Mouse (Mus musculus): ENCODE results near the gene Slc12a9. TPM values are rescaled to one million over a fixed set of nuclear protein-coding genes. Genes with fewer than 3 reads are reported as not detected.

The Slc12a9 gene
- polyA plus RNA-seq, 1 experiment = 7.9 TPM

GRCm38 (mm10) chr5:137332857-137333511, 413 bp downstream of the Slc12a9 start:
- H3K36me3 ChIP-seq (ENCODE audit: control insufficient read depth, insufficient read depth) = no peaks in the 10 kb centered on the region
- peak overlapping the region; percentile 96 for H3K4me2 ChIP-seq (ENCODE audit: low read depth)
- peak overlapping the region; percentile 45 for H3K4me3 ChIP-seq
- H3K79me2 ChIP-seq (ENCODE audit: control insufficient read depth, insufficient read depth) = no peaks in the 10 kb centered on the region
- H3K27me3 ChIP-seq (ENCODE audit: control insufficient read depth, insufficient read depth, insufficient read length) = no peaks in the 10 kb centered on the region
- no peak for TF ChIP-seq SRF (IDR thresholded peaks at IDR 0.05; ENCODE audit: control insufficient read depth, insufficient read length, low read depth)
- TF ChIP-seq USF1 (IDR thresholded peaks at IDR 0.05; ENCODE audit: low read depth) = no peak
- TF ChIP-seq MAX (IDR thresholded peaks at IDR 0.05; ENCODE audit: low read depth) = no peak
- no peak for TF ChIP-seq POLR2A (IDR thresholded peaks at IDR 0.05; ENCODE audit: insufficient read length, low read depth)
- no peak for TF ChIP-seq REST (IDR thresholded peaks at IDR 0.05; ENCODE audit: insufficient read depth, insufficient read length)
- no peak for TF ChIP-seq TCF3 (IDR thresholded peaks at IDR 0.05; ENCODE audit: insufficient read length, low read depth)
- TF ChIP-seq MYOG (IDR thresholded peaks at IDR 0.05; ENCODE audit: control insufficient read depth in 1 of 3, insufficient read depth in 1 of 3, insufficient read length in 2 of 3, low read depth in 2 of 3) = no peak
- no peak for TF ChIP-seq MYOD1 (IDR thresholded peaks at IDR 0.05; ENCODE audit: control insufficient read depth in 1 of 3, insufficient read length in 2 of 3, low read depth in 2 of 3)
- no peak for TF ChIP-seq CEBPB (IDR thresholded peaks at IDR 0.05; ENCODE audit: insufficient read depth, poor library complexity, severe bottlenecking)
- no peak for TF ChIP-seq POLR2AphosphoS2 (IDR thresholded peaks at IDR 0.05; ENCODE audit: insufficient read length, low read depth)
- TF ChIP-seq TCF12 (IDR thresholded peaks at IDR 0.05; ENCODE audit: insufficient read depth, poor library complexity, severe bottlenecking) = no peak
- TF ChIP-seq E2F4 (IDR thresholded peaks at IDR 0.05; ENCODE audit: insufficient read depth) = no peak
- H3ac ChIP-seq (ENCODE audit: control insufficient read depth, insufficient read length) = no peak overlapping the region

- Histone ChIP-seq H3K4me2 (ENCODE audit: low read depth) (no peak overlapping the region), H3K4me3 (no peak overlapping the region), H3K36me3 (ENCODE audit: control insufficient read depth, insufficient read depth) (no peaks in the 10 kb centered on the region), H3K27me3 (ENCODE audit: control insufficient read depth, insufficient read depth, insufficient read length) (no peaks in the 10 kb centered on the region), H3ac (ENCODE audit: control insufficient read depth, insufficient read length) (no peak overlapping the region), H3K79me2 (ENCODE audit: control insufficient read depth, insufficient read depth) (no peaks in the 10 kb centered on the region)
- no peak for TF ChIP-seq TCF3 (IDR thresholded peaks at IDR 0.05; ENCODE audit: insufficient read length, low read depth)
- no peak for TF ChIP-seq E2F4 (IDR thresholded peaks at IDR 0.05; ENCODE audit: insufficient read depth)
- no peak for TF ChIP-seq REST (IDR thresholded peaks at IDR 0.05; ENCODE audit: insufficient read depth, insufficient read length)
- no peak for TF ChIP-seq USF1 (IDR thresholded peaks at IDR 0.05; ENCODE audit: low read depth)
- no peak for TF ChIP-seq CEBPB (IDR thresholded peaks at IDR 0.05; ENCODE audit: insufficient read depth, poor library complexity, severe bottlenecking)
- TF ChIP-seq POLR2AphosphoS2 (IDR thresholded peaks at IDR 0.05; ENCODE audit: insufficient read length, low read depth) = no peak
- TF ChIP-seq MYOD1 (IDR thresholded peaks at IDR 0.05; ENCODE audit: control insufficient read depth in 1 of 3, insufficient read length in 2 of 3, low read depth in 2 of 3) = no peak
- no peak for TF ChIP-seq MAX (IDR thresholded peaks at IDR 0.05; ENCODE audit: low read depth)
- TF ChIP-seq TCF12 (IDR thresholded peaks at IDR 0.05; ENCODE audit: insufficient read depth, poor library complexity, severe bottlenecking) = no peak
- TF ChIP-seq MYOG (IDR thresholded peaks at IDR 0.05; ENCODE audit: control insufficient read depth in 1 of 3, insufficient read depth in 1 of 3, insufficient read length in 2 of 3, low read depth in 2 of 3) = no peak
- no peak for TF ChIP-seq SRF (IDR thresholded peaks at IDR 0.05; ENCODE audit: control insufficient read depth, insufficient read length, low read depth)
- TF ChIP-seq POLR2A (IDR thresholded peaks at IDR 0.05; ENCODE audit: insufficient read length, low read depth) = no peak
Observed at GRCm38 (mm10) chr5:137330910-137331309, 2.5 kb downstream of the Slc12a9 start.

- H3K79me2 ChIP-seq (ENCODE audit: control insufficient read depth, insufficient read depth) = no peaks in the 10 kb centered on the region
Observed at GRCm38 (mm10) chr5:137320996-137321395, 12.4 kb downstream of the Slc12a9 start.

GRCm38 (mm10) chr5:137318570-137318969, 14.8 kb downstream of the Slc12a9 start:
- Histone ChIP-seq H3ac (ENCODE audit: control insufficient read depth, insufficient read length) (no peak overlapping the region), H3K36me3 (ENCODE audit: control insufficient read depth, insufficient read depth) (peaks cover 8% of the 10 kb centered on the region), H3K27me3 (ENCODE audit: control insufficient read depth, insufficient read depth, insufficient read length) (no peaks in the 10 kb centered on the region), H3K79me2 (ENCODE audit: control insufficient read depth, insufficient read depth) (peaks cover 5% of the 10 kb centered on the region), H3K4me2 (ENCODE audit: low read depth) (no peak overlapping the region), H3K4me3 (no peak overlapping the region)
- TF ChIP-seq POLR2A (IDR thresholded peaks at IDR 0.05; ENCODE audit: insufficient read length, low read depth) (no peak), REST (IDR thresholded peaks at IDR 0.05; ENCODE audit: insufficient read depth, insufficient read length) (no peak), MYOD1 (IDR thresholded peaks at IDR 0.05; ENCODE audit: control insufficient read depth in 1 of 3, insufficient read length in 2 of 3, low read depth in 2 of 3) (no peak), USF1 (IDR thresholded peaks at IDR 0.05; ENCODE audit: low read depth) (no peak), TCF12 (IDR thresholded peaks at IDR 0.05; ENCODE audit: insufficient read depth, poor library complexity, severe bottlenecking) (no peak), CEBPB (IDR thresholded peaks at IDR 0.05; ENCODE audit: insufficient read depth, poor library complexity, severe bottlenecking) (no peak), MAX (IDR thresholded peaks at IDR 0.05; ENCODE audit: low read depth) (no peak), SRF (IDR thresholded peaks at IDR 0.05; ENCODE audit: control insufficient read depth, insufficient read length, low read depth) (no peak), MYOG (IDR thresholded peaks at IDR 0.05; ENCODE audit: control insufficient read depth in 1 of 3, insufficient read depth in 1 of 3, insufficient read length in 2 of 3, low read depth in 2 of 3) (no peak), E2F4 (IDR thresholded peaks at IDR 0.05; ENCODE audit: insufficient read depth) (no peak)

More at GRCm38 (mm10) chr5:137320996-137321395, 12.4 kb downstream of the Slc12a9 start:
- Histone ChIP-seq H3K36me3 (ENCODE audit: control insufficient read depth, insufficient read depth) (peaks cover 8% of the 10 kb centered on the region), H3K4me2 (ENCODE audit: low read depth) (no peak overlapping the region), H3K27me3 (ENCODE audit: control insufficient read depth, insufficient read depth, insufficient read length) (no peaks in the 10 kb centered on the region), H3K4me3 (no peak overlapping the region), H3ac (ENCODE audit: control insufficient read depth, insufficient read length) (no peak overlapping the region)
- TF ChIP-seq MAX (IDR thresholded peaks at IDR 0.05; ENCODE audit: low read depth) (no peak), USF1 (IDR thresholded peaks at IDR 0.05; ENCODE audit: low read depth) (no peak), CEBPB (IDR thresholded peaks at IDR 0.05; ENCODE audit: insufficient read depth, poor library complexity, severe bottlenecking) (no peak), MYOG (IDR thresholded peaks at IDR 0.05; ENCODE audit: control insufficient read depth in 1 of 3, insufficient read depth in 1 of 3, insufficient read length in 2 of 3, low read depth in 2 of 3) (no peak), TCF12 (IDR thresholded peaks at IDR 0.05; ENCODE audit: insufficient read depth, poor library complexity, severe bottlenecking) (no peak), POLR2AphosphoS2 (IDR thresholded peaks at IDR 0.05; ENCODE audit: insufficient read length, low read depth) (no peak), POLR2A (IDR thresholded peaks at IDR 0.05; ENCODE audit: insufficient read length, low read depth) (no peak), TCF3 (IDR thresholded peaks at IDR 0.05; ENCODE audit: insufficient read length, low read depth) (no peak)
